Mouse (Mus musculus): ENCODE measurements around the gene Gm5039.
A peak's percentile ranks its signal among the peaks of the same experiment; 100 is the strongest.
"Not testable (repeated sequence)": the region's sequence is repeated elsewhere in the genome, so short reads cannot be mapped to it uniquely, and the experiment has no call there.

Gene Gm5039

GRCm38 (mm10) chr12:88323926-88324325 is at the start of gene Gm5039:
TSS of gene Gm5039 (minus strand) at chr12:88324026.
- not testable (repeated sequence) for DNase-seq (ENCODE audit: low spot score in 2 of 2)

- no peak for DNase-seq (ENCODE audit: low spot score in 2 of 2)
Observed at GRCm38 (mm10) chr12:88372018-88372417, 48.2 kb upstream of the Gm5039 start.

- not testable (repeated sequence) for DNase-seq (ENCODE audit: low spot score in 2 of 2)
Observed at GRCm38 (mm10) chr12:88370321-88370720, 46.5 kb upstream of the Gm5039 start.

DNA sequence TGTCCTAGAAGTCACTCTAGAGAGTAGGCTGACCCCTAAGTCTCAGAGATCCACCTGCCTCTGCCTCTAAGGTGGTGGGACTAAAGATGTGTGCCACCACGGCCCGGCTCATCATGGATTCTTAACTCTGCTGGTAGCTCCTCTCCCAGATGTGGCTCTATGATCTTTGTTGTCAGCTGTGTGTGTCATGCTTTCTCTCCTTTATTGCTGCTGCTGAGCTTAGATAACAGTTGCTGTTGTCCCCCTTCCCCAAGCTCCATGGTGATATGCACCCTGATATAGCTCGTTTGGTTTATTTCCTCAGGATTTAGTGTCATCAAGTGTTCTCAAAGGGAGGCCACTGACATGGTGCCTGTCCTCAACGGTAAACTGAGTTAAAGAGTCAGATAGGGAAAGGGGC is 45.9 kb upstream of the Gm5039 start:
- not testable (repeated sequence) for DNase-seq (ENCODE audit: low spot score in 2 of 2)

DNA sequence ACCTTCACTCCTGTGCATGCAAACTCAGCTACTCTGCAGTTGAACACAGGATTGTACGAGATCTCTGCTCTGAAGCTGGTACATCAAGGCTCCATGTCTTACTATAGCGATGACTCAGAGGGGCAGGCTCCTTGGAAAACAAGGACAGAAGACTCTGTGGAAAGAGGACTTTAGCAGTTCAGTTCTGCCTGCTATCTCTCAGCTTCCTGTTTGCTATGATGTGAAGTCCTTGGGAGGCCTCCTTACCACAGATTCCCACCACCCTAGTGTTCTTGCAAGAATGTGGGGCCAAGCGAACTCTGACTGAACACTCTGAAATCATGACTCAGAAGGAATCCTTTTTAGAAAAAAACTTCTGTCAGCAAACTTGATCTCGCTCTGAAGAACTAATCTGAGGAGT is 44.8 kb upstream of the Gm5039 start:
- no peak for DNase-seq (ENCODE audit: low spot score in 2 of 2)

DNA sequence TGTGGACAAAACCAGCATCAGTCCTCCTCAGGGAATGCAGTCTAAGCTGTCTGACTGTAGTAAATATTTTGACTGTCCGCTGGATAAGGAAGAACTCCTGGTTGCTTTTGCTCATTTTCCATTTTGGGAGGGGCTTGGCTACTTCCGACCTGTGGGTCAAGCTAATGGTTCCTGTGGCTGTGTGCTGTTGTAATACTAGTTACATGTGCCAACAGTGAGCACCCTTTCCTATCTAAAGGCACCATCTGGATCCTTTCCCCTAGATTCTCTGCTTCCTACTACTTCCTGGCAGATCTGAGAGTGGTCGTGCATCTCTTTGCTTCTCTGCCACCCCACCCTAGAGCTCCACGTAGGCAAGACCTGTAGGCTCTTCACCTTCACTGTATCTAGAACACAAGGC is 43.8 kb upstream of the Gm5039 start:
- no peak for DNase-seq (ENCODE audit: low spot score in 2 of 2)

DNA sequence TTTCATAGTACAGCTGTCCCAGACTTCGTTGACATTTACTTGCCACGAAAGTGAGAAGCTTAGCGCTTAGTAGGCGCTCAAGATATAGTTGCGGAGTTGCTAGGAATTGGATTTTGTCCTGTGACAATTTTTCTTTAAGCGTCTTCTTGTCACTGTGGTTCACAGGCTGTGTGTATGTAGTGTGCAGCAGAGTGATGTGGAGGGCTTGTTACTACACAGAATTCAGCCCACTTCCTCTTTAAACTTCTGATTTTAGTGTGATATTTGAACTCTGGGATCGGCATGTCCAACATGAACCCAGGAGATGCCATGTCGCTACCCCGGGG is 37.3 kb upstream of the Gm5039 start:
- DNase-seq (ENCODE audit: low spot score in 2 of 2): no peak

DNA sequence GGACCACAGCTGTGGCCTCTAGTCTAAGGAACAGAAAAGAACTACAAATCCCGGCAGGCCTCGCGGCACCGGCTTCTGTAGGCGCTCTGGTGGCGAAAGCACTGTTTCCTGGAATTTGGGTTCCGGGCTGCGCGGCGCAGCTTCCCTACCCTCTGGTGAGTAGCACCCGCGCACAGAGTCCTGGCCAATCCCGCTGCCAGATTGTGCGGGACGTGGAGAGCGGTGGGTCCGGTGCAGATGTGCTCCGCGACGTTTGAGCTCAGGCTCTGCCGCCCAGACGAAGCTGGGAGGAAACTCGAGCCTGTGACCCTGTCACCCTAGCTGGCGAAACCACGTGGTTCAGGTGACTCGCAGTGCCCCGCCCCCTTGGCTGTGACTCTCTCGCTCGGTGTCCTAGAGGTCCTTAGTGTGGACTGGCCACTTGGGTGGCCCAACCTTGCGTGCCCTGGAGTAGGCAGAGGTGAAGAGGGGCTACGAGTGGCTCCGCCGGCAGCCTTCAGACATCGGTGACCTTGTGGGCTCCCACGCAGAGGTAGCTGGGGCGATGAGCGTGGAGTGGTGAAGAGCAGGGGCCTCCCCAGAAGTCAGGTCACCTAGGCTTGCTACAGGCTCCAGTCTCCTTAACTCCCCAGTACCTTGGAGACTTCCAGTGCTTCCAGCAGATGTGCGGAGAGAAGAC is 36.8 kb upstream of the Gm5039 start, which contains the start of gene Adck1:
TSS of gene Adck1 (plus strand) at position 114 of the 679 bp plus-strand sequence.
- peak; percentile 87 to 91 for DNase-seq (ENCODE audit: low spot score in 2 of 2)

GRCm38 (mm10) chr12:88354182-88354702 is 30.4 kb upstream of the Gm5039 start:
- no peak for DNase-seq (ENCODE audit: low spot score in 2 of 2)

DNA sequence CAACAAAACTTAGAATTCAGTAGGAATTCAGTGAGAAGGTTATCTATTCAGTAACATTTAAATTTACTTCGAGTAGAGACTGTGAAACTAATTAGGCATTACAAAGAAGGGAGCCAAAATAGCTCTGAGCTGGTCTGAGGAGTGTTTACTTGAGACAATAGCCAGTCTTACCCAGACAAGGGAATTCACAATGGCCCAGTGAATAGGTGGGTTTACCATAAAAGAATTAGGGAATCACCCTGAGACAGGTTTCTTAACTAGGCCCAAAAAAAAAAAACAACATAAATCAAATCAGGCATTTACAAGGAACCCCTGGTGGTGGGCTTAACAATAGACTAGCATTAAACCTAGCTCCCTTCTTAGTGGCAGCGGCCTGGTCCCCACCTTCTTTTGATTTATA is 17.5 kb upstream of the Gm5039 start:
- not testable (repeated sequence) for DNase-seq (ENCODE audit: low spot score in 2 of 2)

- DNase-seq (ENCODE audit: low spot score in 2 of 2): not testable (repeated sequence)
Observed at GRCm38 (mm10) chr12:88336662-88337413, 13.0 kb upstream of the Gm5039 start.

DNA sequence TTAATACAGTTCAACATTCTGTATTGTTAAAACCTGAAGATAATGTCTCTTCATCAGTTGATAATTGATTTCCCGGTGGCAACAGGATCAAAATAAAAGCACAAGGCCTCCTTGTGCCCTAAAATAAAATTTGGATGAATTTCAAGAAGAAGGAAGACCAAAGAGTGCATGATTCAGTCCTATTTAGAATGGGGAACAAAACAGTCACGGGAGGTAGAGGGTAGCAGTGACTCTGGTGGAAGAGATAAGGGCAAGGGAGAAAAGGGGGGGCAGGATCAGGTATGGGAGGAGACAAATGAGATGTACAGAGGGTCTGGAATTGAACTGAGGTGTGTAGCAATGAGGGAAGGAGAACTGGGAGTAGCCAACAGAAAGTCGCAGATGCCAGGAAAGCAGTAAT is 9.3 kb downstream of the Gm5039 start:
- no peak for DNase-seq (ENCODE audit: low spot score in 2 of 2)

- DNase-seq (ENCODE audit: low spot score in 2 of 2): not testable (repeated sequence)
Observed at GRCm38 (mm10) chr12:88297171-88297570, 26.7 kb downstream of the Gm5039 start.

DNA sequence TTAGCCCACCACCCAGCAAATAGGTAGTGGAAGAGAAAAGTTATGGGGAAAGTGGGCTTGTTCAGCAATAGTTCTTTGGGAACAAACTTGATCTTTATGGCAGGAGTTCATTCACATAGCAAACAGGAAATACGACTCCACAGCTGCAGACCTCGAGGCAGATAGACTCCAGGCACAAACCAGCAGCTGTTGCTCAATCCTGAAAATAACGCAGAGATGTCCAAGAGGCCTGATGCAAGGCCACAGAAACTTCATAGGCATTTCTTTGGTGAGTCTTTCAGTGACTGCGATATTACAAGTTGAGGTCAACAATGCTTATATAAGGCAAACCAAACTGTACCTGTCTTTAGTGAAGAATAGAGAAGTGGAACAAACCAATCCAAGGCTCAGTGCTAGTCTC is 30.7 kb downstream of the Gm5039 start:
- not testable (repeated sequence) for DNase-seq (ENCODE audit: low spot score in 2 of 2)

DNA sequence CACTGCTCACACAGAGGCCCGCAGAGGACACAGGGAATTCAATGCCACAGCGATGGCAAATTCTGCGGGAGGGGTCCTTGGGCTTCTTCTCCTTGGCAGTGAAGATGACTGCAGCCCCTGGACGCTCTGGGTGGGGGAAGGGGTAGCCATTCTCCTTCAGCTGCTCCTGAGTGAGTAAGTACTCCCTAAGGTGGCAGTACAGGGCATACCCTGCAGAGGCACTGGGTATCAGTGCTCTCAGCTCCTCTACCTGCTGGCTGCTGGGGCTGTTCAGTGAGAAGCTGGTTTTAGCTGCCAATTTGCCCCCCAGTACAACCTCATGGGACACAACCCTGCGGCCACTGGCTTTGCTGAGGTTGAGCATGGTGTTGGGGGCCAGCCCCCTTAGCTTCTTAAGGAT is 38.6 kb downstream of the Gm5039 start:
- DNase-seq (ENCODE audit: low spot score in 2 of 2): not testable (repeated sequence)

DNA sequence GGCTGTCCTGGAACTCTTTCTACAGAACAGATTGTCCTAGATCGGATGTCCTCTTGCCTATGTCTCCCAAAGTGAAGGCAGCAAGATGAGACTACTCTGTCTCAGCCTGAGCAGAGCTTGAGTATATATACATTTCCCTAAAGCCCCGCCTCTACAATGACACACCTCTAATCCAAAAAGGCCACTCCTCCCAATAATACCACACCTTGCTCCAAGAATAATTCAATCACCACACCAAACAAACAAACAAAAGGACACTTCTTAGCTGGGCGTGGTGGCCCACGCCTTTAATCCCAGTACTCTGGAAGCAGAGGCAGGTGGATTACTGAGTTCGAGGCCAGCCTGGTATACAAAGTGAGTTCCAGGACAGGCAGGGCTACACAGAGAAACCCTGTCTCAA is 49.4 kb downstream of the Gm5039 start, which contains the start of gene Gm5662:
TSS of gene Gm5662 (minus strand) at position 101 of the 400 bp plus-strand sequence.
- DNase-seq (ENCODE audit: low spot score in 2 of 2): not testable (repeated sequence)

All from heart, adult 9 months (tissue).